Mouse (Mus musculus): ENCODE data around the gene Slc35f2. TPM values are rescaled to one million over a fixed set of nuclear protein-coding genes. Genes with fewer than 3 reads are reported as not detected.

Gene Slc35f2
- polyA plus RNA-seq (2014; fragmentation: Nextera tagmentation; extraction: Ambion mirVana): 2.1 and 3.3 TPM in 2 replicates

GRCm38 (mm10) chr9:53771344-53772021, at the start of gene Slc35f2:
Gene Slc35f2 (plus strand): TSS chr9:53771538.
- Histone ChIP-seq H3K4me3 (ENCODE audit: low read depth, low read length) (peak within 1 kb of the TSS; percentile 65), H3K27ac (ENCODE audit: low read depth, low read length) (no peak within 1 kb of the TSS), H3K9me3 (ENCODE audit: control insufficient read depth, low read length) (no peaks in the 10 kb centered on the region), H3K9ac (ENCODE audit: low read depth, low read length) (peak within 1 kb of the TSS; percentile 58), H3K27me3 (ENCODE audit: control insufficient read depth, insufficient read depth, low read length) (peaks cover 22% of the 10 kb centered on the region), H3K36me3 (ENCODE audit: control insufficient read depth, insufficient read depth, low read length) (no peaks in the 10 kb centered on the region), H3K4me1 (replicated peaks; ENCODE audit: control insufficient read depth, insufficient read depth, low read length) (peaks cover 4% of the 10 kb centered on the region; the same call in 1 of the 2 replicates), H3K4me2 (replicated peaks; ENCODE audit: low read depth, low read length) (peak within 1 kb of the TSS; percentile 89)
- peak; percentile 80 for ATAC-seq (ENCODE audit: low FRiP score)
- peak; percentile 64 for DNase-seq (ENCODE audit: low spot score)
- under 1% methylated on average over 50 of the region's 50 CpGs for WGBS

DNA sequence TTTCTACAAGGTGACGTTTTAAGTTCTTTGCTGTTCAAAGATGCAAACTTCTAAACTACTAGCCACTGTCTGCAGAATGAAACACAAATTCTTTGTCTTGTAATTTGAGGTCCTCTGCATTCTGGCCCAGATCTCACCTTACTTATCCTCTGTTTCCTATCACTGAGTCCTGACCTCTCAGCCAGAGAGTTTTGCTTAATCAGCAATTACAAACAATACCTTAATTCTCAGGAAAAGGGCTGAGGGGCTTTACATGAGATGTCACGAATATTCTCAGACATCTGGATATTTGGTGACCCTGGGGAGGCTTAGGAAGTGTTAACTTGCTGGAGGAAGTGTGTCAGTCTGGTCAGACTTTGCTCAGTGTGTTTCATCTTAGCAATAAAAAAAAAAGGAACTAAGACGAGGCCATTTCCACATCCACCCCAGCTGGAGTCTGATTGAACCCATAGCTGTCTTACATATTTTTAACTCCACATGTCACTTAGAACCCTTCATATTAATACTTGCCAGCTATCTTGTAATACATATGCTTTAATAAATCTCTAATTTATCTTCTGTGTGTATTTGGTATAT, 30.4 kb upstream of the Slc35f2 start:
- Histone ChIP-seq H3K27me3 (ENCODE audit: control insufficient read depth, insufficient read depth, low read length) (no peaks in the 10 kb centered on the region), H3K9ac (ENCODE audit: low read depth, low read length) (no peak overlapping the region), H3K36me3 (ENCODE audit: control insufficient read depth, insufficient read depth, low read length) (no peaks in the 10 kb centered on the region), H3K4me2 (replicated peaks; ENCODE audit: low read depth, low read length) (no peak overlapping the region), H3K4me3 (ENCODE audit: low read depth, low read length) (no peak overlapping the region), H3K4me1 (replicated peaks; ENCODE audit: control insufficient read depth, insufficient read depth, low read length) (no peaks in the 10 kb centered on the region), H3K27ac (ENCODE audit: low read depth, low read length) (no peak overlapping the region), H3K9me3 (ENCODE audit: control insufficient read depth, low read length) (no peaks in the 10 kb centered on the region)
- no peak for DNase-seq (ENCODE audit: low spot score)
- no peak for ATAC-seq (ENCODE audit: low FRiP score)
- 49% methylated on average over 3 of the region's 3 CpGs for WGBS

DNA sequence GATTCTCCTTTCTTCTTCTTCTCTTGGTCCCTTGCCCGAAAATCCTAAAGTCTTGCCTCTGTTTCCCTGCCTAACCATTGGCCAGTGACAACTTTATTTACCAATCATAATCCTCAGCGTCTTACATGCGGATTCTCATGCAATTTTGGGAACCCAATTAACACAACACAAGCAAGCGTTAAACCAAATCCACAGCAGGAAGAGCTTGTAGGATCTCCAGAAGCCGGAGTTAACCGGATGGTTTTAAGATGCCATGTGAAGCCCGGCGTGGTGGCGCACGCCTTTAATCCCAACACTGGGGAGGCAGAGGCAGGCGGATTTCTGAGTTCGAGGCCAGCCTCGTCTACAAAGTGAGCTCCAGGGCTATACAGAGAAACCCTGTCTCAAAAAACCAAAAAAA, 20.9 kb upstream of the Slc35f2 start:
- H3K27me3 ChIP-seq (ENCODE audit: control insufficient read depth, insufficient read depth, low read length): no peaks in the 10 kb centered on the region
- H3K36me3 ChIP-seq (ENCODE audit: control insufficient read depth, insufficient read depth, low read length): no peaks in the 10 kb centered on the region
- no peak overlapping the region for H3K9ac ChIP-seq (ENCODE audit: low read depth, low read length)
- ATAC-seq (ENCODE audit: low FRiP score) (no peak), DNase-seq (ENCODE audit: low spot score) (no peak)
- no peak overlapping the region for H3K27ac ChIP-seq (ENCODE audit: low read depth, low read length)
- H3K4me2 ChIP-seq (replicated peaks; ENCODE audit: low read depth, low read length): no peak overlapping the region
- WGBS: 90% methylated on average over 13 of the region's 13 CpGs
- H3K9me3 ChIP-seq (ENCODE audit: control insufficient read depth, low read length): no peaks in the 10 kb centered on the region
- H3K4me3 ChIP-seq (ENCODE audit: low read depth, low read length): no peak overlapping the region
- no peaks in the 10 kb centered on the region for H3K4me1 ChIP-seq (replicated peaks; ENCODE audit: control insufficient read depth, insufficient read depth, low read length)

GRCm38 (mm10) chr9:53750899-53751298, 20.4 kb upstream of the Slc35f2 start:
- DNase-seq (ENCODE audit: low spot score): no peak

GRCm38 (mm10) chr9:53754801-53755200, 16.5 kb upstream of the Slc35f2 start:
- H3K9me3 ChIP-seq (ENCODE audit: control insufficient read depth, low read length): no peaks in the 10 kb centered on the region
- H3K9ac ChIP-seq (ENCODE audit: low read depth, low read length): no peak overlapping the region
- ATAC-seq (ENCODE audit: low FRiP score) (no peak), DNase-seq (ENCODE audit: low spot score) (no peak)
- H3K27me3 ChIP-seq (ENCODE audit: control insufficient read depth, insufficient read depth, low read length): no peaks in the 10 kb centered on the region
- no peaks in the 10 kb centered on the region for H3K36me3 ChIP-seq (ENCODE audit: control insufficient read depth, insufficient read depth, low read length)
- no peaks in the 10 kb centered on the region for H3K4me1 ChIP-seq (replicated peaks; ENCODE audit: control insufficient read depth, insufficient read depth, low read length)
- no peak overlapping the region for H3K4me2 ChIP-seq (replicated peaks; ENCODE audit: low read depth, low read length)
- H3K4me3 ChIP-seq (ENCODE audit: low read depth, low read length): no peak overlapping the region
- H3K27ac ChIP-seq (ENCODE audit: low read depth, low read length): no peak overlapping the region

More at GRCm38 (mm10) chr9:53750899-53751298, 20.4 kb upstream of the Slc35f2 start:
- Histone ChIP-seq H3K9me3 (ENCODE audit: control insufficient read depth, low read length) (no peaks in the 10 kb centered on the region), H3K4me1 (replicated peaks; ENCODE audit: control insufficient read depth, insufficient read depth, low read length) (no peaks in the 10 kb centered on the region), H3K9ac (ENCODE audit: low read depth, low read length) (no peak overlapping the region), H3K27ac (ENCODE audit: low read depth, low read length) (no peak overlapping the region), H3K36me3 (ENCODE audit: control insufficient read depth, insufficient read depth, low read length) (no peaks in the 10 kb centered on the region), H3K4me3 (ENCODE audit: low read depth, low read length) (no peak overlapping the region), H3K4me2 (replicated peaks; ENCODE audit: low read depth, low read length) (no peak overlapping the region), H3K27me3 (ENCODE audit: control insufficient read depth, insufficient read depth, low read length) (no peaks in the 10 kb centered on the region)
- no peak for ATAC-seq (ENCODE audit: low FRiP score)
- WGBS: 52% methylated on average over 5 of the region's 5 CpGs

DNA sequence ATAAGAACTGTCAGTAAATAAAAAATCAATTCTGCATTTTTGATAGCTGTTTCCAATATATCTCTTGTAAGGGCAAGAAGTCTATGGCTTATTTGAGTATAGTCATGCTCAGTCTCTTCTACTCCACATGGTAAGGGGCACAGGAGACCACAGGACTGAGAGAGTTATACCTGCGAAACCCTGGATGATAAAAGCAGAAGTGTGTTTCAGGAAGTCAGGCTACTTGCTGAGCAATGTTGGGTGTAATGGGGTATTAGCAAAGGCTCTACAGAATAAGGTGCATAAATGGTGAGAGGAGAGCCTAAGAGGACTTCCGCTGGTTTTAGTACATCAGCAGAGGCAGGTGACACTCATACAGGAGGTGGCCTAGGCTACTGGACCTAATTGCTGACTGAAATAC, 13.2 kb upstream of the Slc35f2 start:
- H3K9me3 ChIP-seq (ENCODE audit: control insufficient read depth, low read length): no peaks in the 10 kb centered on the region
- H3K36me3 ChIP-seq (ENCODE audit: control insufficient read depth, insufficient read depth, low read length): no peaks in the 10 kb centered on the region
- no peak for ATAC-seq (ENCODE audit: low FRiP score)
- DNase-seq (ENCODE audit: low spot score): no peak
- H3K9ac ChIP-seq (ENCODE audit: low read depth, low read length): no peak overlapping the region
- H3K4me1 ChIP-seq (replicated peaks; ENCODE audit: control insufficient read depth, insufficient read depth, low read length): no peaks in the 10 kb centered on the region
- no peak overlapping the region for H3K4me3 ChIP-seq (ENCODE audit: low read depth, low read length)
- 100% methylated on average over 2 of the region's 2 CpGs for WGBS
- H3K4me2 ChIP-seq (replicated peaks; ENCODE audit: low read depth, low read length): no peak overlapping the region
- no peaks in the 10 kb centered on the region for H3K27me3 ChIP-seq (ENCODE audit: control insufficient read depth, insufficient read depth, low read length)
- H3K27ac ChIP-seq (ENCODE audit: low read depth, low read length): no peak overlapping the region

- H3K27me3 ChIP-seq (ENCODE audit: control insufficient read depth, insufficient read depth, low read length): no peaks in the 10 kb centered on the region
- DNase-seq (ENCODE audit: low spot score): no peak
- no peak overlapping the region for H3K9ac ChIP-seq (ENCODE audit: low read depth, low read length)
- ATAC-seq (ENCODE audit: low FRiP score): no peak
- H3K4me2 ChIP-seq (replicated peaks; ENCODE audit: low read depth, low read length): no peak overlapping the region
- H3K4me1 ChIP-seq (replicated peaks; ENCODE audit: control insufficient read depth, insufficient read depth, low read length): no peaks in the 10 kb centered on the region
- no peaks in the 10 kb centered on the region for H3K9me3 ChIP-seq (ENCODE audit: control insufficient read depth, low read length)
- no peak overlapping the region for H3K4me3 ChIP-seq (ENCODE audit: low read depth, low read length)
- no peaks in the 10 kb centered on the region for H3K36me3 ChIP-seq (ENCODE audit: control insufficient read depth, insufficient read depth, low read length)
- no peak overlapping the region for H3K27ac ChIP-seq (ENCODE audit: low read depth, low read length)
- WGBS: 90% methylated on average over 8 of the region's 8 CpGs
Observed at GRCm38 (mm10) chr9:53764697-53765096, 6.6 kb upstream of the Slc35f2 start.

GRCm38 (mm10) chr9:53768486-53768885, 2.9 kb upstream of the Slc35f2 start:
- H3K27me3 ChIP-seq (ENCODE audit: control insufficient read depth, insufficient read depth, low read length): peaks cover 22% of the 10 kb centered on the region
- H3K4me2 ChIP-seq (replicated peaks; ENCODE audit: low read depth, low read length): no peak overlapping the region
- H3K27ac ChIP-seq (ENCODE audit: low read depth, low read length): no peak overlapping the region
- H3K4me1 ChIP-seq (replicated peaks; ENCODE audit: control insufficient read depth, insufficient read depth, low read length): peaks cover 4% of the 10 kb centered on the region; the same call in 1 of the 2 replicates
- H3K36me3 ChIP-seq (ENCODE audit: control insufficient read depth, insufficient read depth, low read length): no peaks in the 10 kb centered on the region
- H3K4me3 ChIP-seq (ENCODE audit: low read depth, low read length): no peak overlapping the region
- no peak for ATAC-seq (ENCODE audit: low FRiP score)
- no peak overlapping the region for H3K9ac ChIP-seq (ENCODE audit: low read depth, low read length)
- WGBS: 81% methylated on average over 5 of the region's 5 CpGs
- DNase-seq (ENCODE audit: low spot score): no peak
- no peaks in the 10 kb centered on the region for H3K9me3 ChIP-seq (ENCODE audit: control insufficient read depth, low read length)

DNA sequence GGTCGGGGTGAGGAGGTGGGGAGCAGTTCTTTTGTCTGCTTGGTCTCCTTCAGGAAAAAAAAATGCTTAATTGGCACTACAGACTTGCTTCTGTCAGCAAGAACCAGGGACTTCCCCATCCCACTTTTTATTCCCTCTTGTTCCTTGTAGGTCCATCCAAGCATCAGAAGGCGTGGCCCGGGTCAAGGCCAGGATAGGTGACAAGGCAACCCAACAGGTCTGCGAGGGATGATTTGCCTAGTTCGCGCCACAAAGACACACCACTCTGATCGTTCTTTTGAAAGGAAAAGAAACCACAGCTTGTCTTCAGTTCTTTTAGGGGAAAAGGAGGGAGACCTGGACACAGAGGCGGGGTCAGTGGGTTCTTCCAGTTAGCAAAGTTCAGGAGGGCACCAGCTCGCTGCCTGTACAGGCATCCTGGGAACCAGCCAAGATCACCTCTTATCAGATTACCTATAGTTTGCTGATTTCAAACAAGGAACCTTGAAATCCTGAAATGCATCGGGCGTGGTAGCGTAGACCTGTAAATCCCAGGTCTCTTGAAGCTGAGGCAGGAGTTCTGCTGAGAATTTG, 481 bp upstream of the Slc35f2 start:
- no peaks in the 10 kb centered on the region for H3K9me3 ChIP-seq (ENCODE audit: control insufficient read depth, low read length)
- peak overlapping the region; percentile 89 for H3K4me2 ChIP-seq (replicated peaks; ENCODE audit: low read depth, low read length)
- no peaks in the 10 kb centered on the region for H3K36me3 ChIP-seq (ENCODE audit: control insufficient read depth, insufficient read depth, low read length)
- peaks cover 22% of the 10 kb centered on the region for H3K27me3 ChIP-seq (ENCODE audit: control insufficient read depth, insufficient read depth, low read length)
- no peak overlapping the region for H3K9ac ChIP-seq (ENCODE audit: low read depth, low read length)
- H3K27ac ChIP-seq (ENCODE audit: low read depth, low read length): no peak overlapping the region
- ATAC-seq (ENCODE audit: low FRiP score) (no peak), DNase-seq (ENCODE audit: low spot score) (no peak)
- 39% methylated on average over 12 of the region's 12 CpGs for WGBS
- H3K4me1 ChIP-seq (replicated peaks; ENCODE audit: control insufficient read depth, insufficient read depth, low read length): peaks cover 4% of the 10 kb centered on the region; the same call in 1 of the 2 replicates
- H3K4me3 ChIP-seq (ENCODE audit: low read depth, low read length): peak overlapping the region; percentile 65

Measured in hindbrain, embryonic 11.5 days (tissue).